Mouse (Mus musculus) olfactory bulb, adult 2 months (tissue): ENCODE data around the gene Il21.

Experiments
- CTCF ChIP-seq: fragments of 200-500 bp; IDR thresholded peaks from 2 replicates; pipeline ENCODE4 v1.5.1; 2012; ENCODE audit warnings: low read depth, mild to moderate bottlenecking, low read length, moderate library complexity; ENCODE audit not compliant: insufficient read depth
- POLR2A ChIP-seq: fragments of 200-500 bp; IDR thresholded peaks from 2 replicates; pipeline ENCODE4 v1.6.1; 2012; ENCODE audit warnings: mild to moderate bottlenecking, low read depth, low read length, moderate library complexity; ENCODE audit not compliant: insufficient read depth

DNA sequence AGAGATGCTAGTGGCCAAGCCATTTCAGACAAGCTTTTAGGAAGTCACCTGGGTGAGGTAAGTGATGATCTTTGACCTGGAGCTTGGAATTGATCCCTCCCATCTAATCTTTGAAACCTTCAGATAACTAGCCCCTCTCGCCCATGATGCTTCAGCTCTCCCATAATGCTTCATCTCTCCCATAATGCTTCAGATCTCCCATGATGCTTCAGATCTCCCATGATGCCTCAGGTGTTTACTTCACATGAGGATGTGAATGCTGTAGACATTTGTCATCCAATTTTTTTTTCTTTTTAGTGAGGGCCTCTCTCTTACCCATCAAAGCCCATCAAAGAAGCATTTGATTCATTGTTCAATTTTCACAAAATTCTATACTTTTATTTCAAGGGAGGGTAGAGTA lies 46.9 kb downstream of the Il21 start:
- TF ChIP-seq CTCF = no peak
- no peak for TF ChIP-seq POLR2A
